Mouse (Mus musculus): ENCODE results near the gene Myf5. TPM values are rescaled to one million over a fixed set of nuclear protein-coding genes. Genes with fewer than 3 reads are reported as not detected.

Myf5 gene
- polyA plus RNA-seq, 1 experiment from 2014 or later, result 0.47 TPM

- H3K4me1 ChIP-seq (replicated peaks), result peaks cover 7% of the 10 kb centered on the region
- no peaks in the 10 kb centered on the region for H3K27me3 ChIP-seq
- no peaks in the 10 kb centered on the region for H3K36me3 ChIP-seq
- H3K9ac ChIP-seq, result peak overlapping the region; percentile 27; the same call in 1 of the 2 replicates
- peak overlapping the region; percentile 46 for H3K4me2 ChIP-seq
- H3K4me3 ChIP-seq, result peak overlapping the region; percentile 20; the same call in 1 of the 2 replicates
- H3K9me3 ChIP-seq, result no peaks in the 10 kb centered on the region
- ATAC-seq (ENCODE audit: low read depth), result 0 out of 2 replicates have a peak, but pooled peaks have one; percentile 8
- H3K27ac ChIP-seq (replicated peaks), result no peak overlapping the region
- 44% methylated on average over 18 of the region's 18 CpGs for WGBS
These were observed 7.1 kb upstream of the Myf5 start for GRCm38 (mm10) chr10:107492867-107493579.

DNA sequence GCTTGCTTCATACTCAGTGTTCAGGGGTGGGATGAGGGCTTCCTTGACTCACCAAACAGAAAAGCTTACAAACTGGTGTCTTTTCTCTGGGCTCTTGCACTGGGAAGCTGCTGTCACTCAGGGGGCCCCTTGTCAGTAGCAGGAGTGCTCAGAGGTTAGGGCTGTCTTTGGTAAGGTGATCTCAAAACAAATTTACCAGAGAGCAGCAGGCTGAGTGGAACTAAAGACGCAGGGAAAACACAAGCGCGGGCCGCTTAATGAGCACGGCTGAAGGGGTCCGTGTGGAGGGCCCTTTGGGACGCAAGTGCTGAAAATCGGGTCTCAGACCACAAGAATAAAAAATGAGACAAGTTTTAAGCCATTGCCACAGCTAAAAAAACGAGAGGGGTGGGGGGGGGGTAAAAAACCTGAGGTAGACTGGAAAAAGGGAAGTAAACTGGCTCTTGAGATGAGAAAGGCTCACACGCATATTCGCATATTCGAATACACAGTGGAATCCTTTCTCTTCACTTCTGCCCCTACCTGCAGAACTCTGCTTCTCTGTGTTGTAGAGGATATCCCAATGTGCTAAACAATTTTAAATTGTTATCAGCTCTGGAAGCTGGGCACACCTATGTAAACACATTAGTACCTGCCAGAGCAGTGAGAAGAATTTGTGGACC lies 2.9 kb upstream of the Myf5 start:
- no peaks in the 10 kb centered on the region for H3K27me3 ChIP-seq
- H3K36me3 ChIP-seq, result no peaks in the 10 kb centered on the region
- WGBS, result 37% methylated on average over 12 of the region's 12 CpGs
- no peak overlapping the region for H3K4me3 ChIP-seq
- H3K9ac ChIP-seq, result no peak overlapping the region
- no peak for ATAC-seq (ENCODE audit: low read depth)
- H3K27ac ChIP-seq (replicated peaks), result no peak overlapping the region
- H3K4me2 ChIP-seq, result no peak overlapping the region
- H3K9me3 ChIP-seq, result no peaks in the 10 kb centered on the region
- H3K4me1 ChIP-seq (replicated peaks), result peaks cover 7% of the 10 kb centered on the region

DNA sequence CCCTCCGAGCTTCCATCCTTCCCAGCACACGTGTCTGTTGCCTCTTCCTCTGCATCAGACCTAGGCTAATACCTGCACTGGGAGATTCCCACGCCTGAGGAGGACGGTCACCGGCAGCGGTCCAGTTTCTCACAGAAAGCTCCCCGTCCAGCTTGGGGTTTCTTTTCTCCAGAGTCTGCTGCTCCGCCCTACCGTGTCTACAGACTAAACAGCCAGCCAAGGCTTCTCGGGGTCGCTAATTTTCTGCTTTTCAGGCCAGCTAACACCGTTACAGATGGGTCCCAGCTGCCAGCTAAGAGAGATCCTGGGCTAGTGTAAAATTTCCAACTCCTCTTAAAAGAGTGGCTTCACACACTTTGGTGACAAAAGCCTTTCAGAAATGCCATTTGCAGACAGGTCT lies 836 bp upstream of the Myf5 start:
- no peak overlapping the region for H3K4me3 ChIP-seq
- no peak overlapping the region for H3K4me2 ChIP-seq
- WGBS, result 54% methylated on average over 12 of the region's 12 CpGs
- no peaks in the 10 kb centered on the region; the same call in 1 of the 2 replicates for H3K4me1 ChIP-seq (replicated peaks)
- H3K36me3 ChIP-seq, result no peaks in the 10 kb centered on the region
- no peaks in the 10 kb centered on the region for H3K27me3 ChIP-seq
- no peak overlapping the region for H3K27ac ChIP-seq (replicated peaks)
- no peaks in the 10 kb centered on the region for H3K9me3 ChIP-seq
- no peak for ATAC-seq (ENCODE audit: low read depth)
- no peak overlapping the region for H3K9ac ChIP-seq

DNA sequence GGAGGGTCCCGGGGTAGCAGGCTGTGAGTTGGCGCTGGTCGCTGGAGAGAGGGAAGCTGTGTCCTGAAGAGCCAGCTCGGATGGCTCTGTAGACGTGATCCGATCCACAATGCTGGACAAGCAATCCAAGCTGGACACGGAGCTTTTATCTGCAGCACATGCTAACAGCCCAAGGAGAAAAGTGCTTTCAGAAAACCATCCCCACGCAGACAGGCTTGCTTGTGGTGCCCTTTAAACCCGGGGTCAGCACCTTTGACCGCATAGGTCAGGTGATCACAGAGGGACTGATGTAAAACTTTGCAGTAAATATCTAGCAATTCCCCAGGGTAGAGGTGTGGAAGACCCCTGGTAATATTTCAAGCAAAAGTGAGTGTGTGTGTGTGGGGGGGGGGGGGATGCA lies 1.9 kb downstream of the Myf5 start:
- Histone ChIP-seq H3K4me1 (replicated peaks) (no peaks in the 10 kb centered on the region; the same call in 1 of the 2 replicates), H3K27ac (replicated peaks) (no peak overlapping the region), H3K36me3 (no peaks in the 10 kb centered on the region), H3K9ac (no peak overlapping the region), H3K4me3 (no peak overlapping the region), H3K27me3 (no peaks in the 10 kb centered on the region), H3K4me2 (0 out of 2 replicates have a peak overlapping the region, but pooled peaks have one; percentile 0), H3K9me3 (no peaks in the 10 kb centered on the region)
- 70% methylated on average over 10 of the region's 10 CpGs for WGBS
- ATAC-seq (ENCODE audit: low read depth), result no peak

- Histone ChIP-seq H3K27me3 (no peaks in the 10 kb centered on the region), H3K9me3 (no peaks in the 10 kb centered on the region), H3K4me3 (no peak overlapping the region), H3K4me2 (no peak overlapping the region), H3K9ac (no peak overlapping the region), H3K27ac (replicated peaks) (no peak overlapping the region), H3K36me3 (no peaks in the 10 kb centered on the region), H3K4me1 (replicated peaks) (peaks cover 6% of the 10 kb centered on the region)
- 41% methylated on average over 2 of the region's 2 CpGs for WGBS
- no peak for ATAC-seq (ENCODE audit: low read depth)
These were observed 12.4 kb downstream of the Myf5 start for GRCm38 (mm10) chr10:107473497-107473896.

DNA sequence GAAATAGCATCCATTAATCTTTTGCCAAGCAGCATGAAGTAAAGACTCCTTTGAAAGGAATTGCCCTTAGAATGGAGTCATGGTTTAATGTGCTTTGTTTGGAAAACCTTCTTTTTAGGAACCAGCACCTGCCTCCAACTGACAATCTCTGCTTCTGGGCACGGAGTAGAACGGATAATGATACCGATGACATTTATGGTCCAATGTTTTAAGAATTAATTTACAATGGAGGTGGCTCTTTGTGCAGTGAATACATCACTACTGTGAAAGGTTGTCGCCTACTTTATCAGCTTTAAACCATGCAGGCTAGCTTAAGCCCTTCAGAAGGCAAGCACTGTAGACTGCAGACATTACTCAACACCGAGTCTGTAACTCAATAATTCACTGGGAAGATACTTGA lies 14.2 kb downstream of the Myf5 start:
- 23% methylated on average over 5 of the region's 5 CpGs for WGBS
- no peak overlapping the region for H3K27ac ChIP-seq (replicated peaks)

GRCm38 (mm10) chr10:107467819-107468218 lies 18.1 kb downstream of the Myf5 start:
- WGBS, result 95% methylated on average over 7 of the region's 7 CpGs
- peaks cover 6% of the 10 kb centered on the region for H3K4me1 ChIP-seq (replicated peaks)
- no peak for ATAC-seq (ENCODE audit: low read depth)

More for the DNA sequence above, 14.2 kb downstream of the Myf5 start:
- Histone ChIP-seq H3K27me3 (no peaks in the 10 kb centered on the region), H3K9ac (no peak overlapping the region), H3K36me3 (no peaks in the 10 kb centered on the region), H3K4me3 (no peak overlapping the region), H3K9me3 (no peaks in the 10 kb centered on the region), H3K4me2 (no peak overlapping the region), H3K4me1 (replicated peaks) (peaks cover 6% of the 10 kb centered on the region)
- ATAC-seq (ENCODE audit: low read depth), result no peak

GRCm38 (mm10) chr10:107449496-107450330 lies 36.2 kb downstream of the Myf5 start:
- Histone ChIP-seq H3K27ac (replicated peaks) (no peak overlapping the region), H3K4me1 (replicated peaks) (no peaks in the 10 kb centered on the region), H3K9ac (no peak overlapping the region), H3K4me2 (no peak overlapping the region), H3K27me3 (no peaks in the 10 kb centered on the region), H3K36me3 (no peaks in the 10 kb centered on the region), H3K4me3 (no peak overlapping the region), H3K9me3 (no peaks in the 10 kb centered on the region)
- WGBS, result 88% methylated on average over 5 of the region's 5 CpGs
- ATAC-seq (ENCODE audit: low read depth), result no peak

More at GRCm38 (mm10) chr10:107467819-107468218, 18.1 kb downstream of the Myf5 start:
- Histone ChIP-seq H3K36me3 (no peaks in the 10 kb centered on the region), H3K9me3 (no peaks in the 10 kb centered on the region), H3K4me2 (no peak overlapping the region), H3K4me3 (no peak overlapping the region), H3K27ac (replicated peaks) (no peak overlapping the region), H3K27me3 (no peaks in the 10 kb centered on the region), H3K9ac (no peak overlapping the region)

DNA sequence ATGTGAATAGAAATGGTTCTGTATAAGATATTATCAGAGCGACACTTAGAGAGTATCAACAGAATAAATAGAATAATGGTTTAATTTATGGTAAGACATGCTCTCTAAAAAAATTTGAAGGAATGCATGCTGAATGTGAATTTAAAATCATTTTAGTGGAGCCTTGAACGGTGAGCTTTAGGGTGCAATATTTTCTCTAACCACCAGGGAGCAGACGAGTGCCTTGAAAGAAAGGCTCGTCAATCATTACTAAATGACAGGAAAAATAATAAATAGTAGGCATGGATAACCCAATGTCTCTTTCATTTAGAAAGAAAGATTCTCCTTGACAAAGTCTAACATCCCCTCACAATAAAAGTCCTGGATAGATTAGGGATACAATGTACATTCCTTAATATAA lies 43.2 kb downstream of the Myf5 start:
- Histone ChIP-seq H3K9me3 (no peaks in the 10 kb centered on the region), H3K36me3 (no peaks in the 10 kb centered on the region), H3K9ac (no peak overlapping the region), H3K27me3 (no peaks in the 10 kb centered on the region), H3K4me2 (no peak overlapping the region), H3K27ac (replicated peaks) (no peak overlapping the region), H3K4me3 (no peak overlapping the region), H3K4me1 (replicated peaks) (no peaks in the 10 kb centered on the region)
- no peak for ATAC-seq (ENCODE audit: low read depth)
- 12% methylated on average over 4 of the region's 4 CpGs for WGBS

DNA sequence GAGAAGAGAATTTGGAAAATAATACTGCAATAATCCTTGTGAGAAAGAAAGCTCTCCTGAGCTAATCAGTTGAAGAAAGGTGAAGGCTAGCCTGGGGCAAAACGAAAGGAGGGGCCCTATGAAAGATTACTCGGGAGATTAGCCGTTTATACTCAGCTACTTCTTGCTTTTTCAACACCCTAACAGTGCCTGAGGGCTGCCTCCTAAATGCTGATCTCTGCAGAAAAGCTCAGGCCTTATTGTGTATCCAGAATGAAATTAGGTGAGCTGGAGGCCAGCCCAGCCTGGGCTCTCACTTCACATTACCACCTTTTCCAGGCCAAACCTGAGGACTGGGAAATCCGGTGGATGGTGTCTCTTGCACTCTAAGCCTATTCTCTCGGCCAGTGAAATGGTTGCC lies 49.0 kb downstream of the Myf5 start:
- 69% methylated on average over 5 of the region's 5 CpGs for WGBS
- Histone ChIP-seq H3K36me3 (no peaks in the 10 kb centered on the region), H3K27ac (replicated peaks) (no peak overlapping the region)

More for the DNA sequence above, 49.0 kb downstream of the Myf5 start:
- H3K4me2 ChIP-seq, result no peak overlapping the region
- H3K27me3 ChIP-seq, result no peaks in the 10 kb centered on the region
- H3K9ac ChIP-seq, result no peak overlapping the region
- no peak overlapping the region for H3K4me3 ChIP-seq
- no peaks in the 10 kb centered on the region for H3K9me3 ChIP-seq
- no peak for ATAC-seq (ENCODE audit: low read depth)
- H3K4me1 ChIP-seq (replicated peaks), result no peaks in the 10 kb centered on the region

All from neural tube, embryonic 13.5 days (tissue).